Mouse (Mus musculus) mouse embryonic stem cell (cell line): ENCODE measurements around the gene Fndc3b.
"Not testable (repeated sequence)": the region's sequence is repeated elsewhere in the genome, so short reads cannot be mapped to it uniquely, and the experiment has no call there.

Experiments
- in situ Hi-C, 2 experiments: fragments of 300-500 bp; cut with MboI; formaldehyde crosslinking; loops; 1 replicate in 1 of 2; 3 replicates in 1 of 2; pipeline ENCODE4 v1.14.3; 2019 to 2020; ENCODE audit warnings: low sequenced_read_pairs in 2 of 2, low pct_unique_long_range_greater_than_20kb in 1 of 2, mixed read lengths in 1 of 2; ENCODE audit not compliant: unreplicated experiment in 1 of 2

Fndc3b gene

DNA sequence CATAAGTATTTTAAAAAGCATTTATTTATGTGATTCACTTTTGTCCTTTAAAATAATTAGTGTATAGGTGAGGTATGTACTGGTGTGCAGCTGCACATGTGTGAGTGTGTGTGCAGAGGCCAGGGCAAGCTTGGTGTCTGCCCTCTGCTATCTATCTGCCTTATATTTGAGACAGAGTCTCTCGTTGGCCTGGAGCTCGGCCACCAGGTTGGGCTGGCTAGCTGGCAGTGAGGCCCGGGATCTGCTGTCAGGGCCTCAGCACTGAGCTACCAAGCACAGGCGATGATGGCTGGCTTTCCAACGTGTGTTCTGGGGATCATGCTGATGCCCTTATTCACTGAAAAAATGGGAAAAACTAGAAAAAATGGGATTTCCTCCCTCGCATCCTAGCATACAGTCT is 216.4 kb downstream of the Fndc3b start:
- in situ Hi-C loops: no loop called here

DNA sequence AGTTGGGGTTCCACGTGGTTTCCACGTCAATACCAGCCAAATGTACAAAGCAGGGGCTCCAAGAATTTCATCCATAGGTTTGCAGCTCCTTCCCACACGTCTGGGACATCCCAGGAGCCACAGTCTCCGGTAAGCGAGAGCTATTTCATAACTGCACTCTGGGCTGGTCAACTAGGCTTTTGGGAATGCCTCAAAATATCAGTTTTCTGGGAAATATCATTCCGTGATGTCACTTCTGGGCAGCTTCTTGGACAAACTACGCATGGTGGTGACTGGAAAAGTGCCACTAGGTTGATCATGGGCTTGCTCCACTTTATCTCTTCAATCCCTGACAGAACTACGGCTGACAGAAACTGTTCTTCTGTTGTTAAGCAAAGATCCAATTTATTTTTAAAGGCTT is 217.0 kb downstream of the Fndc3b start:
- in situ Hi-C loops: no loop called here

DNA sequence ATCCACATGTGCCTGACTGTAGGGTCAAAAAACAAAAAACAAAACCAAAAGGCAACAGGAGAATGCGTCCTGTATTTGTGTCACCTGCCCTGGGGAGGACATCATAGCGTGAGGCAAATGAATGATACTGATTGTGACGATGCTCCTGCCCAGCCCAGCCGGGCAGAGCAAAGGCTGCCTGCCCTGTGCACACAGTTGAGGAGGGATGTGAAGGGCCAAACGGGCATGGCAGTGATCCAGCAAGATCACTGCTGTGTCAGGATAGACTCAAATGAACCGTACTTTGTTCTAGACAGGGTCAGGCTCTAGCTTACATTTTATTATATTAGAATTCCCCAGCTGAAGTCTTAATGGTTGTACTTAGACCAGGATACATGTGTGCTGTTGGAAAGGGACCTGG is 219.3 kb downstream of the Fndc3b start:
- in situ Hi-C loops: no loop called here

DNA sequence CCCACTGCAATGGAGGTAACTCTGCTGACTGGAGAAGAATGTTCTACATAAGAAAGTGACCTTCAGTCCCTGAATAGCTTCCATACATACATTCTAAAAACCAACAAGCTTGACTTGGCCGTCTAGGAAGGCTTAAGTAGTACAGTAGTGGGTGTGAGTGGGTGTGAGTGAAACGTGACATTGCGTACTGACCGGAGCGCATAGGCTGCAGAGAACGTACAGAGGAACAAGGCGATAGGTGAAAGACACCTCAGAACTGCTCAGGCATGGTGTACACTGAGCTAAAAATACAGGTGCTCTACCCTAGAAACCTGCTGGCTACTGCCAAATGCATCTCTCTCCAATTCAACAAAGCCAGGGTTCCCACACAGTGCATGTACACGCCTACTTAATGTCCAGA is 219.7 kb downstream of the Fndc3b start:
- in situ Hi-C loops: no loop called here

DNA sequence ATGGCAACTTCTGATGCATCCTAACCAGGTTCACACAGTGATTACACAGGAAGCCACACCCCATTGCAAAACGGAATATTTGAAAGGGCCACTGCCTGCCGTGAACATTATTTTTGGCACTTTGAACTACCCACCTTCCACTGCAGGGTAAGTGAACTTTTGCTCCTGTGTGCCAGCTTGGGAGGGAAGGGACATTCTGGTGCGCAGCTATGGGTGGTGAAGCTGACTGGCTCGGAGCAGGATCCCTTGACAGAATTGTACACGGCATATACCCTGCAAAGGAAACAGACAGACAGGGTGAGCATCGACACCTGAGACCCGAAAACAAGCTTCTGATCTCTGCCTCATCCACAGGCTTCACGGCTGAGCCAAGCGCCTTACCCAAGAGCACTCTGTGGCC is 220.2 kb downstream of the Fndc3b start:
- in situ Hi-C loops: no loop called here

DNA sequence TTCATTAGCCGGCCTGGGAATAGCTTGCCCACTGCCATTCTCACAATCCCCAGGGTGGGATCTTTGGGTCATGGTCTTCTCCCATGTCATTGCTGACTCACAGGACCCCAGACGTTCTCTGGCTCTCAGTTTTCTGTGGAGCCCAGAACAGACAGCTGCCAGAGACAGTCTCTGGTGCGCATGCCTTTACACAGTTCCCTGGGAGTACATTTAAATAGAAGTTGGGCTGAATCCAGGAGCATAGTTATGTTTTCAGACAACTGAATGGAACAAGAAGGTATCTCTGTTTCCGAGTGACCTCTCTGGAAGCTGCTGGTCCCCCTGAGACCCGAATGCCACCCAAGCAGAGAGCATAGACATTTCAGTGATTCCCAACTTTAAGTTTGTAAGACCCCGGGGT is 221.6 kb downstream of the Fndc3b start:
- in situ Hi-C loops: no loop called here

DNA sequence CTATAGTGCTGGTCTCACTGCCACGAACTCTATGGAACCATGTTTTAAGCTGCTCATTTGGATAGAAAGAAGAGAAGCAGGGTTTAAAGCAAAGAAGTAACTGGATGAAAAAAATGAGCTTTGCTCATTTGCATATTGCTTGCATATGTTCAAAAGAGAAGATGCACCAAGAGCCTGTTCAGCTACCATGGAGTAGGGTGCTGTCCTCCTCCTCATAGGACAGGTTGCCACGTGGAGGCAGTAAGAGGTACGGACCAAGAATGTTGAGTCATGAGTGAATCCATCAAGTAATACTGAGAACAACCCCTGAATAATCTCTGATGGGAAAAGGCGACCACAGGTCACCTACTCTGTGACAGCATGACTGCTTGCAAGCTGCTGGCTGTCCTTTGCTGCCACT is 226.0 kb downstream of the Fndc3b start:
- in situ Hi-C loops: no loop called here

DNA sequence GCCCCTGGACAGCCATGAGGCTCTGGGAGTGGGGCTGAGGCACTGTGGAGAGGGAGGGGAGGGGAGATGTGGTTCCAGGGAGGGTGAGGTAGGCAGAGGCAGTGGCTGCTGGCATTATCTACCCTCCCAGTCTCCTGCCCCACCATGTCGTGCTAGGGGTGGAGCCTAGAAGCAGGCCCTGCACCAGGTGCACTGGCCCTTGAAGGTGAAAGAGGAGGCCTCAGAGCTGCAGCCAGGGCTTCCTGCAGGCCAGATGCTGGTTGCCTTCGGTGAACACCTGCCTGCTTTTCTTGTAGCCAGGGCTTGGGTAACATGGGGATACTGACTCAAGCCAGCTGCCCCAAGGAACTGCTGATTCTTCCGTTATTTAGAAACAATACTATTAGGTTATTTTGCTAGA is 226.4 kb downstream of the Fndc3b start:
- in situ Hi-C loops: no loop called here

DNA sequence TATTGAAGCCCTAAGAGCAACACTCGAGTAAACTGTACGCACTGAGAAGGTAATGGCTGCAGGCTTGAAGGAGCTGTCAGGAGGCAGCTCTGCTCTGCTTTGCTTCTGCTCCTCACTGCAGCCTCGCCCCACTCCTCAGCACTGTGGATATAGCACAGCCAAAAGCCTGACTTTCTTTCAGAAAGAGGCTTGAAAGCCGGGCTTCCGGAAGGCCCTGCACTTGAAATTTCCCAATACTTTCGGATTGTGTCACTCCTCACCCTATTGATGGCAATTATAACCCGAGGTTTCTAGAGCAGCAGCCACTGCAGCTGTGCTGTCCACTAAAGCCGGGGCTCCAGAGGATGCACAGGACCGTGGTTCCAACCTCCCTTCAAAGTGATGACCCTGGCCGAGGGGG is 227.3 kb downstream of the Fndc3b start:
- in situ Hi-C loops: no loop called here

DNA sequence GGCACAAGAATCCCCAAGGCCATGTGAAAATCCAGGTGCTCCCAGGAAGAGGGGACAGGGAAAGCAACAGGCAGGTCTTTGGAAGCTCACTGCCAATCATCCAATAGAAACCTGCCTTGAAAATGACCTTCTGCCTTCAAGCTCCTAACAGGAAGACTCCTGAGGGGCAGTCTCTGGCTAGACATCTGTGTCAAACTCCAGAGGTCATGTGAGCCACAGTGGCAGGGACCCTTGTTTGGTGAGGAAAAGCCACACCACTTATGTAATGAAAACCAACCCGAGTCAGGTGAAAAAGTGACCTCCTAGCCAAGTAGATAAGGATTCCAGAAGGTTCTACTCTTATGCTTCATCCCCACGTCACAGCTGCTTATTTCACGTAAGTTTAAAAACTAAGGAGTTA is 227.8 kb downstream of the Fndc3b start:
- in situ Hi-C loops: no loop called here

DNA sequence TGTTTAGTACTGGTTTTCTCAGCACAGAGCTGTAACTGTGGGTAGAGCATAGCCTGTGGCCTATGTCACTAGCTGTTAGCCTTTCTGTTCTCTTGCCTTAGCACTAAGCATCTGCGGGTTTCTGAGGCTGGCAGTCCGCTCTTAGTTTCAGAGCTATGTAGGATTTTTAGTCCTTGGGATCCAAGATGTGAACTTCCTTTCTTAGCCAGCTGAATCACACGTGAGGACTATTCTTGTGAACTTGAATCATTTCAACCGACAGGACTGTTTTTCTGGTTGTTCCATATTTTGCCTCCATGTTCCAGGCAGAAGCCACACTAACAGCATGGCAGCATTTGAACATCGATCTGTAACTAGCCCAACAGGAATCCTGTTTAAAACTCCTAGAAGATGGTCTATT is 229.4 kb downstream of the Fndc3b start:
- in situ Hi-C loops: no loop called here

DNA sequence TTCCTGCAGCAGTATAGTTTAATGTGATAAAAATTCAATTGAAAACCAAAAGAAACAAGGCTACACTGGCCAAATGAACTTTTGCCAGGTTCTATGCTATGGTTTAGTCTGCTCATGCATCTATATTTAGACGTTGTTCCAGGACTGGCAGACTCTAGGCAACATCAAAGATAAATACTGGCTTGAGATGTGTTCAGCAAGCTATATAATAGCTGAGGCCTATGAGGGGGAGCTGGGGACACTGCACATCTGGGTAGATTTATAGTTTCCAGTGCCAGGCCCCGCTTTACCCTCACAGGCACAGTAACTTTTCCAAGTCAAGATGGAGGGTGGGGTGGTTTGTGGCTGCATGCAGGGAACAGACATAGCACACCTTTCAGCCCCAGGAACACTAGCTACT is 231.7 kb downstream of the Fndc3b start:
- in situ Hi-C loops: no loop called here

DNA sequence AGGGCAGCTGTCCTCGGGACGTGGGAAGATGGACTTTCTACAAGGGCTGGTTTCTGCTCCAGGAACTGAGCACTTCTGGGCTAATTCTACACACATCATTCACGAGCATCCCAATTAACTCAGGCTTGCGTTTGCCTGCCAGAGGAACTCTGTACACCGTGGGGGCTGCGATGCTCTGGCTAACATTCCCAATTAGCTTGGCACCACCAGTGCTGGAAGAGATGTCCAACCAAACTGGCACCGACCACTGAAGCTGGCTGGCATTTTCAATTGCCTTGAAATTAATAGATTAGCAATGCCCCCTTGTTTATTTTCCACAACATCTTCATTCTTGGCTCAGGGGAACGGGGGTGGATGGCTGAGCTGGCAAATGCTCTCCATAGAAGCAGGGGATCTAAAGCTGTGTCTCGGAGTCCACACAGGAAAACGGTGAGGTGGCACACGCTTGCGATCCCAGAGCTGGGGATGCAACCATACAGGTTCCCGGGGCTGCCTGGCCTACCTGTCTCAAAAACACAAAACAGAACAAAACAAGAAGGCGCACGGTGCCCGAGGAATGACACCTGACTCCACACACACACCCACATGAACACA is 232.4 kb downstream of the Fndc3b start:
- in situ Hi-C loops: no loop called here

DNA sequence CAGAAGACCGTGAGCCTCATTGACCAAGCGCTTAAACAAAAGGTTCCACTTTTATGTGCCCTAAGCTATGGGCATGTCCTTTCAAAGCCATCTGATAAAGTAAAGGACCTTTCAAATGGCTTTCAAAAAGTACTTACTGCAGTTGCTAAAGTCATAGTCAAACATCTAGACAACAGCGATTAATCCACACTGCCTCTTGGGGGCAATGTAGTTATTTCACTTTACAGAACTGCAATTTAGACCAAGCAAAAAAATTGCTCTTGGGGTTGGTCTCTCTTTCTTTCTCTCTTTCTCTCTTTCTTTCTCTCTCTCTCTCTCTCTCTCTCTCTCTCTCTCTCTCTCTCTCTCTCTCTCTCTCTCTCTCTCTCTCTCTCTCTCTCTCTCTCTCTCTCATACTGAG is 233.4 kb downstream of the Fndc3b start:
- in situ Hi-C loops: not testable (repeated sequence)

DNA sequence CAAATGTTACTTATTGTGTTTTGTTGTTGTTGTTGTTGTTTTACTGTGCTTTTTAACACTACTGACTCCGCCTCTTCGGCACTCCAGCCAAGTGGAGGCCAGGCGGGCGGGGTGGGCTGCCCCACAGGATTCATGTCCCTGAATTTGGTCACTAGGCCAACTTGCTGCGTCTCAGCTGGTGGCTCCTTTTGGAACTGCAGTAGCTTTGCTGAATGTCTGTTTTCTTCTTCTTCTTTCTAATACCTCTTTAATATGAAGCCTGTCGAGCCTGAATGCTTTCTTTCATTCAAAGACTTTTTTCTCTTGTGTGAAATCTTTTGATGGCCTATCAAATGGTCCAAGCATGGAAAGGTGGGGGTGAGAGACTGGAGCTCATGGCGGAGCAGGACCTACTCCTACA is 235.2 kb downstream of the Fndc3b start:
- in situ Hi-C loops: no loop called here

DNA sequence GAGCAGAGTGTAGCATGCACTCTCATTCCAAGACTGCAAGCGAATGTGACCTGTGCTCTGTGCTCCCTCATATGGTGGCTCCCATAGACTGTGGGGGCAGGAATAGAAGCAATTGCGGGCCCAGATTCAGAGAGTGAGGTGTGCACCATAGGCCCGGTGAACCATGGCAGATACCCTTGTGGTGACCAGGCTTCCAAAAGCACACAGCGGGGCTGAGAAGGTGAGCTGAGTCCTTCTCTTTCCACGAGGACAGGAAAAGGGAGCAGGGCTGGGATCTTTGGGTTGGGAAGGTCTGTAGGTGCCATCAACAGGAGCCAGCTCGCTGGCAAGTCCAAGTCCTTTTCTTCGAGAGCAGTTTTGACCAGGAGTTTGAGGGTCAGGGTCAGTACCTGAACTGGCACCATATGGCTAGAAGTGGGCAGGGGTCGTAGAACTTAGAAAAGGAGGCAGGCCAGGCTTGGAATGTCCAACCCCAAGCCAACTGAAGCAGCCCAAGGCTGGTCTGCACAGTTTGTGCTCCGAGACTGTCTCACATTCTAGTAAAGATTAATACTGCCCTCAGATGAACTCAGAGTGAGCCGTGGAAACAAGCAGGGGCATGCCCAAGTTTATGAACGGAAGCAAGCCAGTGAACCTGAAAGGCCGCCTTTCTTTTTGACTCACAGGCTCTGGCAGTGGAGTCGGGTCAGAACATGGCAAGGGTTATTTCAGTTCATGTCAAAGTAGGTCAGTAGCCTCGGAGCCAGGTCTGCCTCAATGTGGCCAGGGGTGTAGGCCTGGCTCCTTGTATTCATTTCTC is 237.1 kb downstream of the Fndc3b start:
- in situ Hi-C loops: no loop called here

DNA sequence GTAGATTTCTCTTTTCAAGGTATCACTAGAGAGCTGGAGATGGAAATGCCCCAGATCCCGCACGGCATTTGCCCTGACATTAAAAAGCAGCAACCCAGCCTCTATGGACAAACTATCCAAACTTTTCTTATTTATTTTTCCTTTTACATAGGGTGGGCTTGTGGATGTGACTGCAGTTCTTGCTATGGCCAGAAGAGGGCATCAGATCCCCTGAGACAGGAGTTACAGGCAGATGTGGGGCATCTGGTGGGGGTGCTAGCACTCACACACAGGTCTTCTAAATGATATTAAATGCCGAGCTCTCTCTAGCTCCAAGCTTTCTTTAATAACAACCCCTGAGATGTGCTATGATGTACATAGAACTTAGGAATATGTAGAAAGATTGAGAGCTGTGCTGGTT is 238.3 kb downstream of the Fndc3b start:
- in situ Hi-C loops: no loop called here

DNA sequence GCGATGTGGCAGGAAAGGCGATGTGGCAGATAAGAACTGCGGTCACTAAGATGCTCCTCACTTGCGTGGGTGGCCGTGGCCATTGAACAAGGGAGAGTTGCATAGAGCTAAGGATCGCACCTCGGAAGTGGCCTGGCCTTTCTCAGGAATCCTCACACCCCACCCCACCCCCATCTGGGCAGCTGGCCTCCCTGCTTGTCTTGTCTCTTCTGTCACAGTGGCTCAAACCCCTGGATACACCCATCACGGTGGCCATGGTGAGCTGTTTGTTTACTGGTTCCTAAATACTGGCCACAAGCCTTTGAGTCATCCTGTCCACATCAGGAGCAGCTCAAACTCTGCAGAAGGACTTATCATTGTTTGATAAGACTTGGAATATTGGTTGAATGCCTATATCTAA is 240.3 kb downstream of the Fndc3b start:
- in situ Hi-C loops: no loop called here

DNA sequence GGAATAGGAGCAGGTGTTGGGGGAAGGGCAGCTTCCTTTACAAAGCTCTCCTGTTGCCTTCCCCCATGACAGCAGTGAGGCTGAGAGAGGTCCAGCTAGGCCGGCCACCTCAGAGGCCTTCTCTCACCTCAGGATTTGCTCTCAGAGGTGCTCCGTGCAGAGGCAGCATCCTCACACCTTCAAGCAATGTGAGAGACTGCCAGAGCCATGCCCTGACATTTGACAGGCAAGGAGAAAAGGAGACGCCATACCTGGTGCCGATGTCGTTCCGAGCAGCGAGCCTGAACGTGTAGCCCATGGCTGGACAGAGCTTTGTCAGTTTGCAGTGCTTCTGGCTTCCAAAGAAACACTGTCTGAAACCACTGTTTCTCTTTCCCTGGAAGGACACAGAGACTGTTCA is 241.1 kb downstream of the Fndc3b start:
- in situ Hi-C loops: no loop called here

DNA sequence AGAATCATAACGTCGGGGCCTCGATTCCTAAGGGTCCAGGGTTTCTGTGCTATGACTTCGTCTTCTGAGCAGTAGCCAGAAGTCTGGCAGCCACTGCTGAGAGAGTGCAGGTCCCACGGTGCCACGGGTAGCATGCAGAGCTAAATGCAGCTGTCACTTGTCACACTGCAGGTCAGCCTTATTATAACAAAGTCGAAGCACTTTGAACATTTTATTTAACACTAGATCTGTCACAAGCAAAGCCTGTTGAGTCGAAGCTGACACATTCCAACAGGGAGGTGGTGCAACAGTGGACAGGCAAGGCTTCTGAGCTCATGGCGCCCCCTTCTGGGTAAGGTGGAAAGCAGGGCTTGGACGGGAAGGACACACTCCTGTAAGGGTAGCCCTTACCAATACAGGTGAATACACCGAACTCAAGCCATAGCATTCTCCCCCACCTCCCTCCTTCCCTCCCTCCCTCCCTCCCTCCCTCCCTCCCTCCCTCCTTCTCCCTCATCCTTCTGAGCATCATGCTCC is 243.5 kb downstream of the Fndc3b start:
- in situ Hi-C loops: no loop called here
